Mouse (Mus musculus) embryonic facial prominence, embryonic 13.5 days (tissue): Measurements from ENCODE around the gene Elmod2. TPM values are rescaled to one million over a fixed set of nuclear protein-coding genes. Genes with fewer than 3 reads are reported as not detected.
A peak's percentile ranks its signal among the peaks of the same experiment; 100 is the strongest.

Experiments used
- ATAC-seq: fragments of 200-750 bp; cut with Nextera tagmentation; 2 replicates; pipeline ENCODE4 v1.8.0; 2017; ENCODE audit warnings: low read depth; ENCODE audit not compliant: insufficient number of reproducible peaks, insufficient read depth, low FRiP score, low TSS enrichment
- H3K27ac ChIP-seq: fragments of 300-500 bp; sonication (generic); 2 replicates; pipeline ENCODE4 v1.5.1; 2015; ENCODE audit warnings: moderate library complexity, mild to moderate bottlenecking, inconsistent platforms
- H3K27me3 ChIP-seq: fragments of 300-500 bp; sonication (generic); 2 replicates; pipeline ENCODE4 v1.6.1; 2015; ENCODE audit warnings: mild to moderate bottlenecking, inconsistent platforms
- H3K36me3 ChIP-seq: fragments of 300-500 bp; sonication (generic); 2 replicates; pipeline ENCODE4 v1.6.1; 2015; ENCODE audit warnings: mild to moderate bottlenecking, inconsistent platforms
- H3K4me1 ChIP-seq: fragments of 300-500 bp; sonication (generic); 2 replicates; pipeline ENCODE4 v1.6.1; 2015; ENCODE audit warnings: inconsistent platforms
- H3K4me2 ChIP-seq: fragments of 300-500 bp; sonication (generic); 2 replicates; pipeline ENCODE4 v1.6.1; 2015; ENCODE audit warnings: moderate library complexity, mild to moderate bottlenecking, inconsistent platforms
- H3K4me3 ChIP-seq: fragments of 300-500 bp; sonication (generic); 2 replicates; pipeline ENCODE4 v1.5.1; 2015; ENCODE audit warnings: mild to moderate bottlenecking, inconsistent platforms
- H3K9ac ChIP-seq: fragments of 300-500 bp; sonication (generic); 2 replicates; pipeline ENCODE4 v1.6.1; 2015; ENCODE audit warnings: mild to moderate bottlenecking, inconsistent platforms
- H3K9me3 ChIP-seq: fragments of 300-500 bp; sonication (generic); 2 replicates; pipeline ENCODE4 v1.6.1; 2016; ENCODE audit warnings: inconsistent platforms
- WGBS: fragments of 180-500 bp; shearing (Covaris S2); methylation state at CpG from one replicate; pipeline ENCODE4 v1.1.7; 2015; ENCODE audit warnings: mixed read lengths; 5-methylcytosine and 5-hydroxymethylcytosine counted together
- polyA plus RNA-seq: library from polyadenylated mRNA; unstranded; fragments of >200 nt; fragmentation: Nextera tagmentation; extraction: Ambion mirVana; gene quantifications from 2 replicates; pipeline ENCODE4 v1.2.1, GENCODE M21; 2015

Gene Elmod2
- polyA plus RNA-seq, 1 experiment from 2014 or later, result 20.3 TPM

GRCm38 (mm10) chr8:83274470-83274869 lies 57.8 kb downstream of the Elmod2 start:
- Histone ChIP-seq H3K27me3 (no peaks in the 10 kb centered on the region), H3K9ac (no peak overlapping the region), H3K4me1 (no peaks in the 10 kb centered on the region), H3K36me3 (peaks cover 10% of the 10 kb centered on the region), H3K9me3 (no peaks in the 10 kb centered on the region), H3K4me2 (no peak overlapping the region), H3K27ac (no peak overlapping the region), H3K4me3 (no peak overlapping the region)
- WGBS, result 53% methylated on average over 11 of the region's 11 CpGs
- ATAC-seq, result no peak

GRCm38 (mm10) chr8:83272464-83272863 lies 59.8 kb downstream of the Elmod2 start:
- Histone ChIP-seq H3K36me3 (peaks cover 10% of the 10 kb centered on the region), H3K4me2 (no peak overlapping the region), H3K4me3 (no peak overlapping the region), H3K27ac (no peak overlapping the region), H3K9ac (no peak overlapping the region), H3K4me1 (no peaks in the 10 kb centered on the region), H3K9me3 (no peaks in the 10 kb centered on the region), H3K27me3 (no peaks in the 10 kb centered on the region)
- 71% methylated on average over 10 of the region's 10 CpGs for WGBS
- ATAC-seq, result no peak

- H3K36me3 ChIP-seq, result peaks cover 17% of the 10 kb centered on the region
- H3K4me1 ChIP-seq, result no peaks in the 10 kb centered on the region
- no peak overlapping the region for H3K27ac ChIP-seq
- no peak overlapping the region for H3K4me2 ChIP-seq
- no peaks in the 10 kb centered on the region for H3K27me3 ChIP-seq
- ATAC-seq, result peak; percentile 50; the same call in 1 of the 2 replicates
- 92% methylated on average over 14 of the region's 14 CpGs for whole genome bisulfite sequencing
- H3K9ac ChIP-seq, result no peak overlapping the region
- H3K9me3 ChIP-seq, result no peaks in the 10 kb centered on the region
- H3K4me3 ChIP-seq, result no peak overlapping the region
Measured at GRCm38 (mm10) chr8:83271172-83271571, 61.1 kb downstream of the Elmod2 start.

Other genes with a start within 250 kb of the Elmod2 start
- 1.8 TPM in 2 replicates for gene Tbc1d9, start 167.1 kb downstream of the Elmod2 start, polyA plus RNA-seq
- gene Gm10645, start 166.3 kb downstream of the Elmod2 start, polyA plus RNA-seq, result 1.4 and 2.6 TPM in 2 replicates
- gene Ucp1, start 42.1 kb downstream of the Elmod2 start, polyA plus RNA-seq, result not detected in 2 replicates
- gene Mgat4d, start 16.0 kb upstream of the Elmod2 start, polyA plus RNA-seq, result not detected in 2 replicates
- 2.8 and 3.5 TPM in 2 replicates for gene Clgn, start 57.4 kb upstream of the Elmod2 start, polyA plus RNA-seq
- 133 and 138 TPM in 2 replicates for gene Scoc, start 125.9 kb upstream of the Elmod2 start, polyA plus RNA-seq
- gene Olfr370, start 203.3 kb upstream of the Elmod2 start, polyA plus RNA-seq, result 0.23 TPM in 1 of 2 replicates, not detected in the other
- 304 and 312 TPM in 2 replicates for gene Ndufb7, start 234.2 kb upstream of the Elmod2 start, polyA plus RNA-seq